Mouse (Mus musculus): ENCODE measurements around the gene Cib4. TPM values are rescaled to one million over a fixed set of nuclear protein-coding genes. Genes with fewer than 3 reads are reported as not detected.

The Cib4 gene
- polyA plus RNA-seq, 1 experiment from 2014 or later = not detected

DNA sequence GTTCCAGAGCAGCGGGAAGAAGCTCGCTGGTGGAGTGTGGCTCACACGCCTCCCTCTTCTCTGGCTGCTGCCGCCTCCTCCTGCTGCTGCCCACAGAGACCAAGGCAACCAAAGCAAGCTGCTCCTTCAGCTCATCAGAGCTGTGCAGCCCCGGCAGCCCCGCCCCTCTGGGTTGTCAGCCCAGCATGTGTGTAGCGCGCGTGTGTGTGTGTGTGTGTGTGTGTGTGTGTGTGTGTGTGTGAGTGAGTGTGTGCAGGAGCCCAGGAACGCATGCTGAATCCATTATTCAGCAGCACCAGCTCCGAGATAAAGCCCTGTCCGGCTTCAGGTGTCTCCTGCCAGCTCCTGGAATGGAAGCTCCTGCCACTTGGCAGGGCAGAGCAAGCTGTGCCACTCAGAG, 83.8 kb downstream of the Cib4 start, which contains the start of gene Otof:
Gene Otof, minus strand, starts transcription at position 112 of the 400 bp plus-strand sequence.
- Histone ChIP-seq H3K4me2 (peak within 1 kb of the TSS; percentile 45), H3K9me3 (no peaks in the 10 kb centered on the region), H3K9ac (peak within 1 kb of the TSS; percentile 41), H3K27ac (peak within 1 kb of the TSS; percentile 57; the same call in 1 of the 2 replicates), H3K27me3 (replicated peaks) (peaks cover 6% of the 10 kb centered on the region; the same call in 1 of the 2 replicates), H3K4me3 (peak within 1 kb of the TSS; percentile 12), H3K4me1 (peaks cover 33% of the 10 kb centered on the region), H3K36me3 (replicated peaks) (no peaks in the 10 kb centered on the region)
- ATAC-seq (replicated peaks) = peak; percentile 84
- WGBS = 15% methylated on average over 11 of the region's 12 CpGs

DNA sequence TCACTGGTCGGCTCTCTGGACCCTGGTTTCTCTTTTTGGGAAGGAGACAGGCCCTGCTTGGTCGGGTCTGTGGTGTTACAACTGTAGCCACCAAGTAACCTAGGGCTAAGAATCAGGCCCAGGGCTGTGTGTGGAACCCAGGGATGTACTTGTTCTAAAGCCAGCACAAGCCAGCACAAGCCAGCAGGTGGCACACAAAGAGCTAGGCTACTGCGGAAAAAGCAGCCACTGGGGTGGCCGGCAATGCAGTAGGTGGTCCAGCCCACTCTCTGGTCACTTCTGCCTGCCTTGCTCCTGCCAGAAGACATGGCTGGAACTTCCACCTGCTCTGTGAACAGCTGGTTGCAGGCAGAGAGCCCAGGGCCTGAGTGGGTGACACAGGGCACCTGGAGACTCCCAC, 85.5 kb downstream of the Cib4 start:
- H3K9me3 ChIP-seq = no peaks in the 10 kb centered on the region
- peaks cover 5% of the 10 kb centered on the region; the same call in 1 of the 2 replicates for H3K27me3 ChIP-seq (replicated peaks)
- no peak overlapping the region for H3K4me2 ChIP-seq
- no peak overlapping the region for H3K4me3 ChIP-seq
- peaks cover 25% of the 10 kb centered on the region for H3K4me1 ChIP-seq
- no peaks in the 10 kb centered on the region for H3K36me3 ChIP-seq (replicated peaks)
- H3K9ac ChIP-seq = no peak overlapping the region
- no peak for ATAC-seq (replicated peaks)
- WGBS = 46% methylated on average over 4 of the region's 4 CpGs
- no peak overlapping the region for H3K27ac ChIP-seq

DNA sequence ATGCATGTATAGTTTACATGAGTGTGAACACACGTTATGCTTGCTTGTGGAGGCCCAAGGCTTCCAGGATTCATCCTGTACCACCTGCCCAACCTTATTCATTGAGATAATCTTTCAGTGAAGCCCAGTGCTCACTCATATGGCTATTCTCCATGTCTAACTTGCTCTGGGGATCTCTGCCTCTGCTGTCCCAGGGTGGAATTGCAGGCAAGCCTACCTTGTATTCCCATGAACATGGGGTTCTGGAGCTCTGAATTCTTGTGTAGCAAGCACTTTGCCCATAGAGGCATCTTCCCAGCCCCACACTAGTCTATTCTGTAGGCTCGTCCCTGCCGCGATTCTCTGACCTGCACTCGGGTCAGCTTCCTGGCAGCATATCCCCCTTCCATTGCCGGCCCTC, 89.6 kb downstream of the Cib4 start:
- no peaks in the 10 kb centered on the region for H3K27me3 ChIP-seq (replicated peaks)
- H3K4me3 ChIP-seq = no peak overlapping the region
- ATAC-seq (replicated peaks) = no peak
- no peak overlapping the region for H3K27ac ChIP-seq
- no peaks in the 10 kb centered on the region for H3K36me3 ChIP-seq (replicated peaks)
- no peaks in the 10 kb centered on the region for H3K9me3 ChIP-seq
- 66% methylated on average over 6 of the region's 6 CpGs for WGBS
- H3K9ac ChIP-seq = no peak overlapping the region
- H3K4me1 ChIP-seq = peaks cover 13% of the 10 kb centered on the region; the same call in 1 of the 2 replicates
- no peak overlapping the region for H3K4me2 ChIP-seq

DNA sequence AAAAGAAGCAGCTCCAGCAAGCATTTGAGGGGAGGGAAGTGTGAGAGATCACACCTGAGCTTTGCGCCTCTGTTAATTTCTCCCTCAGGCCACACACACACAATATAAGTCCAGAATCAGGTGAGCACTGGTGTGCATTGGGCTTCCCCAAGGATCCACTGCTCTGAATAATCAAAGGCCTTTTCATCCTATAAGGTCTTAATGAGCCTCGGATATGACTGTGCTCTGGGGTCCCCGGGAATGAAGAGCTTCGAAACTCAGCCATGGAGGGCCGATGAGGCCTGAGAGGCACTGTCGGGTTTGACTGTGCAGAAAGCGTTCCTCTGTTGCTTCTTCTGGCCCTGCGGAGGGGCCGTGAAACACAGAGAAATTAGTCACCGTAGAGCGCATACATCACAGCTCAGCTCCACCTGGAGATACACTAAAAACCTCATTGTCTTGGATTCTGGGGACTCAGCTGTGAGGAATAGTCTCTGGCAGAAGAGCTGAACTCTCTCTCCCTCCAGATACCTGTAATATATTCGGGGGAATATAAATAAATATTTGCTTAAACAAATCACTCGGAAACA, 101.2 kb downstream of the Cib4 start:
- Histone ChIP-seq H3K4me2 (no peak overlapping the region), H3K27me3 (replicated peaks) (no peaks in the 10 kb centered on the region), H3K36me3 (replicated peaks) (no peaks in the 10 kb centered on the region), H3K9me3 (no peaks in the 10 kb centered on the region), H3K27ac (peak overlapping the region; percentile 9; the same call in 1 of the 2 replicates), H3K9ac (no peak overlapping the region), H3K4me3 (no peak overlapping the region), H3K4me1 (no peaks in the 10 kb centered on the region)
- WGBS = 67% methylated on average over 13 of the region's 13 CpGs
- peak; percentile 11; the same call in 1 of the 2 replicates for ATAC-seq (replicated peaks)

DNA sequence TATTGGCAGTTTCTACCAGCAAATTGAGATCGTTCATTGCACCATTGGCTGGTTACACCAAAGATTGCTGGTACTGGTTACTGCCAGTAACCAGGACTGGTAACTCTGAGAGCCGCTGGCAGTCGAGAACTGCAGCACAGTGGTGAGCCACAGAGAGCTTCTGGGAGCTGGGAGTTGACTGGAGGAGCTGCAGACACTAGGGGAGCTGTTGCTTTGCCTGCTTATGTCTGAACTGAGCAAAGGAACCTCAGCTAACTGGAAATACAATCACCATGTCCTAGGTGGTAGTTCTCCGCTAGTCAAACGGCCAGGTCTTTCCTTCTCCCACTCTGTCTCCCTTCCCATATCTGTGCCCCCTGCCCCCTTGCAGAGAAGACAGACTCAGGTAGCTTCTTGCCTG, 103.4 kb downstream of the Cib4 start:
- H3K4me1 ChIP-seq = no peaks in the 10 kb centered on the region
- no peak overlapping the region for H3K27ac ChIP-seq
- no peak overlapping the region for H3K4me3 ChIP-seq
- H3K36me3 ChIP-seq (replicated peaks) = no peaks in the 10 kb centered on the region
- no peak for ATAC-seq (replicated peaks)
- WGBS = 65% methylated on average over 5 of the region's 5 CpGs
- no peaks in the 10 kb centered on the region for H3K27me3 ChIP-seq (replicated peaks)
- H3K9me3 ChIP-seq = no peaks in the 10 kb centered on the region
- H3K9ac ChIP-seq = no peak overlapping the region
- H3K4me2 ChIP-seq = no peak overlapping the region

DNA sequence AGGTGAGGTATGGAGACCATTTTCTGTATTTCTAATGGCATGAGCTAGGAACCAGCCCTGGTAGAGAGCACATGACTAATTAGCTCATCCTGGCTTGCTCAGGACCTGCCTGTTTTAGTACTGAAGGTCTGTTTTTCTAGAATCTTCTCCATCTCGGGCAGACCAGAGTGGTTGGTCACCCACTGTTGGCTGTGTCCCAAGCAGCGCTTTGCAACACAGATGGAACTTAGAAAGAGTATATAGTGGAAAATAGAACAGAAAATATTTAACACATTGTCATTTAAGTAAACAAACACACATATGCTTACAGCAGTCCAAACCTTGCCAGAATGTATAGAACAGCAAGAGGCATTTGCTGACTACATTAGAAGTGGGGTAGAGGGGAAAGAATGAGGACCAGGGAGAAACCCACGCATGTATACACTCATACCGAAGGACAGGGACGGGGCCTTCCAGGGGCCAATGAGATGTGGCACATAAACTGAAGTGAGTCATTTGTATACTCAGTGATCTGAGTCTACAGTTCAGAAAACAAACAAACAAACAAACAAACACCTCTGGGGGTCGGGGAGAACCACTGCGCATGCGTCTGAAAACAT, 105.2 kb downstream of the Cib4 start:
- Histone ChIP-seq H3K4me3 (no peak overlapping the region), H3K27ac (no peak overlapping the region), H3K36me3 (replicated peaks) (no peaks in the 10 kb centered on the region), H3K27me3 (replicated peaks) (no peaks in the 10 kb centered on the region), H3K9ac (no peak overlapping the region), H3K4me2 (no peak overlapping the region), H3K4me1 (no peaks in the 10 kb centered on the region), H3K9me3 (no peaks in the 10 kb centered on the region)
- ATAC-seq (replicated peaks) = no peak
- 95% methylated on average over 8 of the region's 8 CpGs for WGBS

DNA sequence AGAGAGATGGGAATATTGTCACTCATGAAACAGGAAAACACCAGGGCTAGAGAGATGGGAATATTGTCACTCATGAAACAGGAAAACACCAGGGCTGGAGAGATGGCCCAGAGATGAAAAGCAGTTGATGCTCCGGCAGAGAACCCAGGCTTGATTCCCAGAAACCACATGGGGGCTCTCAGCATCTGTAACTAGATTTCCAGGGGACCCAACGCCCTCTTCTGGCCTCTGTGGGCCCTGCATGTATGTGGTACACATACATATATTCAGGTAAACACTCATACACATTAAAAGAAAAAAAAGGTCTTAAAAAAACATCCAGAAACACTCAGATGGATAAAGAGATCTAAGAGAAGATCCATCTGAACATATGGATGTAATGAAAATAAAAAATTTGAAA, 106.7 kb downstream of the Cib4 start:
- ATAC-seq (replicated peaks) = no peak
- H3K9me3 ChIP-seq = no peaks in the 10 kb centered on the region
- no peaks in the 10 kb centered on the region for H3K36me3 ChIP-seq (replicated peaks)
- no peak overlapping the region for H3K27ac ChIP-seq
- H3K4me2 ChIP-seq = no peak overlapping the region
- 49% methylated on average over 2 of the region's 2 CpGs for WGBS
- H3K4me3 ChIP-seq = no peak overlapping the region
- no peaks in the 10 kb centered on the region for H3K4me1 ChIP-seq
- H3K27me3 ChIP-seq (replicated peaks) = no peaks in the 10 kb centered on the region
- no peak overlapping the region for H3K9ac ChIP-seq

Other genes starting within 250 kb of the Cib4 start
- gene Otof, start 83.9 kb downstream of the Cib4 start, polyA plus RNA-seq (2015; fragmentation: Nextera tagmentation; extraction: Ambion mirVana) = 4.0 TPM in 2 replicates
- gene 1700001C02Rik, start 79.8 kb downstream of the Cib4 start, polyA plus RNA-seq (2015; fragmentation: Nextera tagmentation; extraction: Ambion mirVana) = 0.96 and 1.2 TPM in 2 replicates
- 6.7 and 7.4 TPM in 2 replicates for gene Kcnk3, start 42.3 kb upstream of the Cib4 start, polyA plus RNA-seq (2015; fragmentation: Nextera tagmentation; extraction: Ambion mirVana)
- gene Slc35f6, start 102.1 kb upstream of the Cib4 start, polyA plus RNA-seq (2015; fragmentation: Nextera tagmentation; extraction: Ambion mirVana) = 33.0 and 33.1 TPM in 2 replicates
- gene Cenpa, start 120.9 kb upstream of the Cib4 start, polyA plus RNA-seq (2015; fragmentation: Nextera tagmentation; extraction: Ambion mirVana) = 39.4 and 45.3 TPM in 2 replicates
- gene Dpysl5, start 165.7 kb upstream of the Cib4 start, polyA plus RNA-seq (2015; fragmentation: Nextera tagmentation; extraction: Ambion mirVana) = 280 and 293 TPM in 2 replicates